Mouse (Mus musculus) stomach, postnatal 0 days (tissue): ENCODE results near the gene Ppard. TPM values are rescaled to one million over a fixed set of nuclear protein-coding genes. Genes with fewer than 3 reads are reported as not detected.
A peak's percentile ranks its signal among the peaks of the same experiment; 100 is the strongest.

Experiments used
- ATAC-seq: fragments of 200-750 bp; cut with Nextera tagmentation; 2 replicates; pipeline ENCODE4 v1.8.0; 2017; ENCODE audit not compliant: low FRiP score, low TSS enrichment
- DNase-seq: peaks from one replicate; pipeline ENCODE4 v3.0.0-alpha.2; 2016; ENCODE audit warnings: low spot score
- H3K27ac ChIP-seq: fragments of 300-500 bp; sonication (generic); replicated peaks from 2 replicates; pipeline ENCODE4 v1.5.1; 2014; ENCODE audit warnings: mild to moderate bottlenecking, control low read depth
- H3K27me3 ChIP-seq: fragments of 300-500 bp; sonication (generic); 2 replicates; pipeline ENCODE4 v1.6.1; 2014; ENCODE audit warnings: low read length; ENCODE audit not compliant: control insufficient read depth, insufficient read depth
- H3K36me3 ChIP-seq: fragments of 300-500 bp; sonication (generic); 2 replicates; pipeline ENCODE4 v1.6.1; 2014; ENCODE audit warnings: low read length, mixed read lengths; ENCODE audit not compliant: control insufficient read depth, insufficient read depth
- H3K4me1 ChIP-seq: fragments of 300-500 bp; sonication (generic); replicated peaks from 2 replicates; pipeline ENCODE4 v1.6.1; 2014; ENCODE audit warnings: antibody characterized with exemption; ENCODE audit not compliant: control insufficient read depth, insufficient read depth
- H3K4me2 ChIP-seq: fragments of 300-500 bp; sonication (generic); replicated peaks from 2 replicates; pipeline ENCODE4 v1.6.1; 2014; ENCODE audit warnings: low read depth, mild to moderate bottlenecking, control low read depth, moderate library complexity
- H3K4me3 ChIP-seq: fragments of 300-500 bp; sonication (generic); 2 replicates; pipeline ENCODE4 v1.5.1; 2014; ENCODE audit warnings: low read depth, low read length, control low read depth
- H3K9ac ChIP-seq: fragments of 300-500 bp; sonication (generic); 2 replicates; pipeline ENCODE4 v1.6.1; 2014; ENCODE audit warnings: mild to moderate bottlenecking, low read length, control low read depth, mixed read lengths
- H3K9me3 ChIP-seq: fragments of 300-500 bp; sonication (generic); 2 replicates; pipeline ENCODE4 v1.6.1; 2016; ENCODE audit warnings: low read length; ENCODE audit not compliant: control insufficient read depth
- CTCF ChIP-seq: IDR thresholded peaks from 2 replicates; pipeline ENCODE4 v1.5.1; 2016; ENCODE audit warnings: antibody characterized with exemption, low read depth, mild to moderate bottlenecking, moderate library complexity
- EP300 ChIP-seq: optimal IDR thresholded peaks from 2 replicates; pipeline ENCODE3; 2016; ENCODE audit warnings: antibody characterized with exemption
- WGBS: fragments of 180-500 bp; shearing (Covaris S2); extraction: QIAGEN DNeasy Blood & Tissue Kit; methylation state at CpG from one replicate; pipeline ENCODE4 v1.1.7; 2014; 5-methylcytosine and 5-hydroxymethylcytosine counted together
- polyA plus RNA-seq: library from polyadenylated mRNA; unstranded; fragments of >200 nt; fragmentation: Nextera tagmentation; extraction: Ambion mirVana; gene quantifications from 2 replicates; pipeline ENCODE4 v1.2.1, GENCODE M21; 2015

The Ppard gene
- polyA plus RNA-seq, 1 experiment from 2014 or later, result 3.4 TPM

DNA sequence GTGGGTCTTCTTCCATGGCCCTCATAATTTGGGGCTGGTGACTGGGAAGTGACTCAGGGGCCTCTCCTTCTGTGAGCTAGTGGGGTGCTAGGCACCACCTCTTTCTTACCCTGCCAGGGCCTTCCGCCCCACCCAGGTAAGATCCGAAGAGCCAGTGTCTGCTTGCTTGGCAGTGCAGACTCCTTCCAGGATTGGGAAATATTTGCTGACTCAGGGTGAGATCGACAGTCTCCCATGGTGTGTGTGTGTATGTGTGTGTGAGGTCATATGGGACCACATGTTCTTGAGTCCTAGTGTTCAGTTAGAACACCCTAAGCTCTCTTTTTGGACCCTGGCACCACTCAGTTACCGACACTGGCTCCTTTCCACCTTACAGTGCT, 4.1 kb downstream of the Ppard start:
- Histone ChIP-seq H3K4me3 (no peak overlapping the region), H3K9me3 (no peaks in the 10 kb centered on the region), H3K27ac (peak overlapping the region; percentile 53), H3K36me3 (peaks cover 7% of the 10 kb centered on the region; the same call in 1 of the 2 replicates), H3K4me1 (0 out of 2 replicates have a peak, but pooled peaks cover 2% of the 10 kb centered on the region), H3K9ac (peak overlapping the region; percentile 27; the same call in 1 of the 2 replicates), H3K27me3 (no peaks in the 10 kb centered on the region), H3K4me2 (no peak overlapping the region)
- TF ChIP-seq EP300, result no peak
- TF ChIP-seq CTCF, result no peak
- WGBS, result 63% methylated on average over 4 of the region's 4 CpGs
- ATAC-seq (peak; percentile 38), DNase-seq (peak; percentile 25)

GRCm38 (mm10) chr17:28237362-28237761, 4.9 kb downstream of the Ppard start:
- DNase-seq, result no peak
- H3K9me3 ChIP-seq, result no peaks in the 10 kb centered on the region
- 57% methylated on average over 5 of the region's 5 CpGs for WGBS
- no peaks in the 10 kb centered on the region for H3K27me3 ChIP-seq
- no peak overlapping the region for H3K4me2 ChIP-seq
- no peak for ATAC-seq
- H3K4me3 ChIP-seq, result no peak overlapping the region
- H3K27ac ChIP-seq, result no peak overlapping the region; the same call in 1 of the 2 replicates
- H3K36me3 ChIP-seq, result peaks cover 9% of the 10 kb centered on the region; the same call in 1 of the 2 replicates
- H3K9ac ChIP-seq, result peak overlapping the region; percentile 27; the same call in 1 of the 2 replicates
- H3K4me1 ChIP-seq, result 0 out of 2 replicates have a peak, but pooled peaks cover 2% of the 10 kb centered on the region
- no peak for TF ChIP-seq CTCF
- no peak for TF ChIP-seq EP300

DNA sequence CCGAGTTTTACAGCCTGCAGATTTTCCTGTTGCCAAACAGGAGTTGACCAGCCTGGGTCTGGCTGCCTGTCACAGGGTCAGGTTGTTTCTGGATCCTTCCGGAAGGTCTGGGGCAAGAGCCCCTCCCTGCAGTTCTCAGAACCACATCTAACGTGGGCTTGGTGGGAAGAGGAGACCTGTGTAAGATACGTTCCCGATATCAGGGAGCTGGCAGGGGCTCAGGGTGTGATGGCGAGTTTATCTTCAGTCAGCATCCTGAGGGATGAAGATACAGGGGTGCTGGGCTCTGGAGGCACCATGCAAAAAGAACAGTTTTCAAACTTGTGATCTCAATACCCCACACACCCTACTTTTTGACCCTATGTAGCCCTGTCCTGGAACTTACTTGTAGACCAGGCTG, 5.4 kb downstream of the Ppard start:
- Histone ChIP-seq H3K36me3 (peaks cover 9% of the 10 kb centered on the region; the same call in 1 of the 2 replicates), H3K4me1 (0 out of 2 replicates have a peak, but pooled peaks cover 2% of the 10 kb centered on the region), H3K9me3 (no peaks in the 10 kb centered on the region), H3K4me3 (no peak overlapping the region), H3K9ac (no peak overlapping the region), H3K4me2 (no peak overlapping the region), H3K27ac (no peak overlapping the region), H3K27me3 (no peaks in the 10 kb centered on the region)
- 85% methylated on average over 6 of the region's 6 CpGs for WGBS
- no peak for DNase-seq
- ATAC-seq, result no peak
- TF ChIP-seq EP300 (no peak), CTCF (no peak)

- Histone ChIP-seq H3K4me2 (no peak overlapping the region), H3K36me3 (peaks cover 11% of the 10 kb centered on the region; the same call in 1 of the 2 replicates), H3K9me3 (no peaks in the 10 kb centered on the region), H3K27ac (no peak overlapping the region), H3K27me3 (no peaks in the 10 kb centered on the region), H3K9ac (no peak overlapping the region), H3K4me1 (no peaks in the 10 kb centered on the region), H3K4me3 (no peak overlapping the region)
- 94% methylated on average over 5 of the region's 5 CpGs for WGBS
- DNase-seq (no peak), ATAC-seq (no peak)
- TF ChIP-seq CTCF (no peak), EP300 (no peak)
Observed at GRCm38 (mm10) chr17:28240846-28241245, 8.3 kb downstream of the Ppard start.

DNA sequence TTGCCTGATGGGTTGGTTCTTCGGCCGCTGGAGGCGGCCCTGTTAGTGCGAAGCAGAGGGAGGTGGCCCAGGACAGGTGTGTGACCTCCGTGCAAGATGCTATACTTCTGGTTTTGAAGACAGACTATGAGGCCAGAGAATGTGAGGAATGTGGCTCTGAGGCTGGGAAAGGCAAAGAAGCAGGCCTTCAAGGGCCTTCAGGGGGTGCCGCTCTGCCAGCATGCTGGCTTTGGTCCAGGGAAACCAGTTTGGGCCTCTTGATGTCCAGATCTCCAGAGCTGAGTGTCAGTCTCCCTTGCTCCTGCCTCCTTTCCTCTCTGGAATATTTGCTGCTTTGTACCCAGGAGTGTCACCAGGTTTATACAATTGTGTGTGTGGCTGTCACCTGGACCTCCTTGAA, 9.8 kb downstream of the Ppard start:
- no peak for TF ChIP-seq CTCF
- TF ChIP-seq EP300, result no peak
- no peaks in the 10 kb centered on the region for H3K4me1 ChIP-seq
- no peak overlapping the region for H3K27ac ChIP-seq
- ATAC-seq (no peak), DNase-seq (no peak)
- peaks cover 11% of the 10 kb centered on the region; the same call in 1 of the 2 replicates for H3K36me3 ChIP-seq
- H3K27me3 ChIP-seq, result no peaks in the 10 kb centered on the region
- 75% methylated on average over 6 of the region's 6 CpGs for WGBS
- H3K4me2 ChIP-seq, result no peak overlapping the region
- no peaks in the 10 kb centered on the region for H3K9me3 ChIP-seq
- H3K4me3 ChIP-seq, result no peak overlapping the region
- H3K9ac ChIP-seq, result no peak overlapping the region

DNA sequence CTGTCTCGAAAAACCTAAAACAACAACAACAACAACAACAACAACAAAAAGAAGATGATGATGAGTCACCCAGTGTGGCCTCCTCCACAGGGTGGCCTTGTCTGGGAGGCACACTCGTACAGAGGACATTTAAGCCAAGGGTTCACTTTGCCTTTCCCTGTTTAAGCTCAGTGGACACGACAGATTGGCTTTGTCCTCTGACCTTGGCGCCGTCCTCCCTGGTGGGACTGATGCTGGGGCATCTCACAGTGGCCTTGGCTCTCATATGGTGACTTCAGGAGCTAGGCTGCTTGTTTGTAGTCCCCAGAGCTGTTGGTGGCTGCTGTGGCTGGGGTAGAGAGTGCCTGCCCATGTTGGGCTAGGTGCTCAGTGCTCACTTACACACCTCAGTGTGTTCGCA, 11.7 kb downstream of the Ppard start:
- Histone ChIP-seq H3K4me1 (no peaks in the 10 kb centered on the region), H3K9ac (no peak overlapping the region), H3K36me3 (peaks cover 11% of the 10 kb centered on the region; the same call in 1 of the 2 replicates), H3K4me3 (no peak overlapping the region), H3K9me3 (no peaks in the 10 kb centered on the region), H3K4me2 (no peak overlapping the region), H3K27me3 (no peaks in the 10 kb centered on the region), H3K27ac (no peak overlapping the region)
- 84% methylated on average over 6 of the region's 6 CpGs for WGBS
- no peak for ATAC-seq
- TF ChIP-seq EP300, result no peak
- TF ChIP-seq CTCF, result no peak
- DNase-seq, result no peak
